Mouse (Mus musculus): Measurements from ENCODE around the gene Tspan15.

Tspan15 gene

GRCm38 (mm10) chr10:62182471-62183014, 48.5 kb downstream of the Tspan15 start:
- no peak for TF ChIP-seq GATA4 (IDR thresholded peaks at IDR 0.05; ENCODE audit: insufficient replicate concordance, low read length)

GRCm38 (mm10) chr10:62181701-62182100, 49.4 kb downstream of the Tspan15 start:
- TF ChIP-seq GATA4 (IDR thresholded peaks at IDR 0.05; ENCODE audit: insufficient replicate concordance, low read length), result no peak

- TF ChIP-seq GATA4 (IDR thresholded peaks at IDR 0.05; ENCODE audit: insufficient replicate concordance, low read length), result no peak
Measured at GRCm38 (mm10) chr10:62179944-62180343, 51.1 kb downstream of the Tspan15 start.

- no peak for TF ChIP-seq GATA4 (IDR thresholded peaks at IDR 0.05; ENCODE audit: insufficient replicate concordance, low read length)
Measured at GRCm38 (mm10) chr10:62174533-62175313, 56.3 kb downstream of the Tspan15 start.

GRCm38 (mm10) chr10:62173941-62174448, 57.1 kb downstream of the Tspan15 start:
- TF ChIP-seq GATA4 (IDR thresholded peaks at IDR 0.05; ENCODE audit: insufficient replicate concordance, low read length), result no peak

GRCm38 (mm10) chr10:62172841-62173553, 58.1 kb downstream of the Tspan15 start:
- TF ChIP-seq GATA4 (IDR thresholded peaks at IDR 0.05; ENCODE audit: insufficient replicate concordance, low read length), result no peak

GRCm38 (mm10) chr10:62162410-62162809, 68.6 kb downstream of the Tspan15 start:
- no peak for TF ChIP-seq GATA4 (IDR thresholded peaks at IDR 0.05; ENCODE audit: insufficient replicate concordance, low read length)

- TF ChIP-seq GATA4 (IDR thresholded peaks at IDR 0.05; ENCODE audit: insufficient replicate concordance, low read length), result no peak
Measured at GRCm38 (mm10) chr10:62149929-62150328, 81.1 kb downstream of the Tspan15 start.

- no peak for TF ChIP-seq GATA4 (IDR thresholded peaks at IDR 0.05; ENCODE audit: insufficient replicate concordance, low read length)
Measured at GRCm38 (mm10) chr10:62147466-62148248, 83.4 kb downstream of the Tspan15 start.

- TF ChIP-seq GATA4 (IDR thresholded peaks at IDR 0.05; ENCODE audit: insufficient replicate concordance, low read length), result no peak
Measured at GRCm38 (mm10) chr10:62145957-62146356, 85.1 kb downstream of the Tspan15 start.

GRCm38 (mm10) chr10:62143820-62144219, 87.2 kb downstream of the Tspan15 start, which contains the start of gene Fam241b:
TSS of gene Fam241b (minus strand) at chr10:62143920.
- TF ChIP-seq GATA4 (IDR thresholded peaks at IDR 0.05; ENCODE audit: insufficient replicate concordance, low read length), result no peak

GRCm38 (mm10) chr10:62138040-62138439, 93.0 kb downstream of the Tspan15 start:
- no peak for TF ChIP-seq GATA4 (IDR thresholded peaks at IDR 0.05; ENCODE audit: insufficient replicate concordance, low read length)

- TF ChIP-seq GATA4 (IDR thresholded peaks at IDR 0.05; ENCODE audit: insufficient replicate concordance, low read length), result no peak
Measured at GRCm38 (mm10) chr10:62137150-62137549, 93.9 kb downstream of the Tspan15 start.

GRCm38 (mm10) chr10:62135696-62136470, 95.2 kb downstream of the Tspan15 start:
- no peak for TF ChIP-seq GATA4 (IDR thresholded peaks at IDR 0.05; ENCODE audit: insufficient replicate concordance, low read length)
